Mouse (Mus musculus) CH12.LX (cell line): ENCODE measurements at regions not wholly inside any gene's neighbourhood (a gene's known extent, or its start where the extent isn't known, plus 50 kb on each side); places are given as distances from the start of the nearest gene placed in this dataset.

Experiments used
- DNase-seq: peaks from one replicate; pipeline ENCODE4 v3.0.0-alpha.2; 2013; ENCODE audit errors: extremely low read depth
- H3K27ac ChIP-seq: 2 replicates; pipeline ENCODE4 v1.5.1; 2012; ENCODE audit warnings: low read depth, mild to moderate bottlenecking, control low read depth, moderate library complexity; ENCODE audit not compliant: insufficient read depth
- H3K27me3 ChIP-seq: replicated peaks from 2 replicates; pipeline ENCODE3; 2012; ENCODE audit warnings: inconsistent platforms
- H3K36me3 ChIP-seq, 2 experiments: replicated peaks in 1 of 2; 2 replicates each; pipeline versions ENCODE3 to v1.6.1; 2012; ENCODE audit warnings: inconsistent platforms in 1 of 2, low read length in 1 of 2, mild to moderate bottlenecking in 1 of 2, mixed read lengths in 1 of 2, moderate library complexity in 1 of 2; ENCODE audit not compliant: control insufficient read depth in 1 of 2, insufficient read depth in 1 of 2
- H3K4me1 ChIP-seq, 2 experiments: 2 replicates each; pipeline ENCODE4 v1.6.1; 2012; ENCODE audit warnings: inconsistent platforms in 1 of 2, moderate library complexity in 1 of 2; ENCODE audit not compliant: insufficient read depth in 2 of 2, control insufficient read depth in 1 of 2
- H3K4me2 ChIP-seq: 2 replicates; pipeline ENCODE4 v1.6.1; 2012; ENCODE audit warnings: low read depth, mild to moderate bottlenecking, control low read depth; ENCODE audit not compliant: poor library complexity, insufficient read depth, severe bottlenecking
- H3K4me3 ChIP-seq, 3 experiments: fragments of 150-350 bp in 1 of 3; sonication (generic) in 1 of 3; replicated peaks in 1 of 3; 2 replicates each; pipeline versions ENCODE3 to v1.5.1; 2011 to 2012; ENCODE audit warnings: low read depth in 2 of 3, low read length in 2 of 3, mild to moderate bottlenecking in 2 of 3, moderate library complexity in 2 of 3, control low read depth in 1 of 3, improper control_type of control experiment in 1 of 3, inconsistent platforms in 1 of 3, mixed read lengths in 1 of 3; ENCODE audit not compliant: poor library complexity in 1 of 3
- H3K79me2 ChIP-seq: replicated peaks from 2 replicates; pipeline ENCODE4 v1.6.1; 2012; ENCODE audit warnings: mild to moderate bottlenecking, moderate library complexity; ENCODE audit not compliant: control insufficient read depth, poor library complexity, insufficient read depth, severe bottlenecking; ENCODE audit errors: extremely low read depth
- H3K9ac ChIP-seq: 2 replicates; pipeline ENCODE4 v1.6.1; 2012; ENCODE audit warnings: low read depth, mild to moderate bottlenecking, control low read depth, moderate library complexity; ENCODE audit not compliant: insufficient read depth
- H3K9me3 ChIP-seq: replicated peaks from 2 replicates; pipeline ENCODE3; 2012; ENCODE audit warnings: low read length, inconsistent platforms, mixed read lengths
- BHLHE40 ChIP-seq: IDR thresholded peaks from 2 replicates; pipeline ENCODE4 v1.6.1; 2011; ENCODE audit warnings: mild to moderate bottlenecking, low read depth, low read length, improper control_type of control experiment
- CHD1 ChIP-seq: IDR thresholded peaks from 2 replicates; pipeline ENCODE4 v1.6.1; 2012; ENCODE audit warnings: low read depth, low read length, improper control_type of control experiment, inconsistent platforms
- CHD2 ChIP-seq: IDR thresholded peaks from 2 replicates; pipeline ENCODE4 v1.6.1; 2011; ENCODE audit warnings: low read length, improper control_type of control experiment
- CTCF ChIP-seq, 2 experiments: IDR thresholded peaks in 1 of 2; conservative IDR thresholded peaks in 1 of 2; 2 replicates each; pipeline ENCODE4 v1.5.1; 2011 to 2012; ENCODE audit warnings: low read depth in 2 of 2, low read length in 2 of 2, improper control_type of control experiment in 1 of 2, inconsistent platforms in 1 of 2, mild to moderate bottlenecking in 1 of 2, moderate library complexity in 1 of 2
- E2F4 ChIP-seq: IDR thresholded peaks from 2 replicates; pipeline ENCODE4 v1.6.1; 2011; ENCODE audit warnings: low read depth, low read length, improper control_type of control experiment; ENCODE audit not compliant: insufficient replicate concordance
- ELF1 ChIP-seq: IDR thresholded peaks from 2 replicates; pipeline ENCODE4 v1.6.1; 2014; ENCODE audit warnings: low read depth, mild to moderate bottlenecking, inconsistent platforms, low read length, improper control_type of control experiment
- EP300 ChIP-seq: IDR thresholded peaks from 2 replicates; pipeline ENCODE4 v1.6.1; 2011; ENCODE audit warnings: low read length, improper control_type of control experiment
- ETS1 ChIP-seq: conservative IDR thresholded peaks from 2 replicates; pipeline ENCODE4 v1.6.1; 2012; ENCODE audit warnings: low read depth, mild to moderate bottlenecking, inconsistent platforms, low read length, improper control_type of control experiment, moderate library complexity
- HCFC1 ChIP-seq: IDR thresholded peaks from 2 replicates; pipeline ENCODE4 v1.6.1; 2012; ENCODE audit warnings: low read depth, mild to moderate bottlenecking, inconsistent platforms, low read length, improper control_type of control experiment
- JUND ChIP-seq: conservative IDR thresholded peaks from 2 replicates; pipeline ENCODE4 v1.6.1; 2011; ENCODE audit warnings: low read depth, low read length, improper control_type of control experiment
- KAT2A ChIP-seq: IDR thresholded peaks from 2 replicates; pipeline ENCODE4 v1.6.1; 2012; ENCODE audit warnings: low read length, improper control_type of control experiment, inconsistent platforms; ENCODE audit not compliant: insufficient replicate concordance
- MAX ChIP-seq: IDR thresholded peaks from 2 replicates; pipeline ENCODE4 v1.6.1; 2011; ENCODE audit warnings: low read length, improper control_type of control experiment
- MAZ ChIP-seq: IDR thresholded peaks from 2 replicates; pipeline ENCODE4 v1.6.1; 2012; ENCODE audit warnings: low read depth, mild to moderate bottlenecking, inconsistent platforms, low read length, improper control_type of control experiment, moderate library complexity
- MEF2A ChIP-seq: IDR thresholded peaks from 2 replicates; pipeline ENCODE4 v1.6.1; 2014; ENCODE audit warnings: low read depth, mild to moderate bottlenecking, inconsistent platforms, low read length, improper control_type of control experiment, borderline replicate concordance
- MYC ChIP-seq: IDR thresholded peaks from 2 replicates; pipeline ENCODE4 v1.6.1; 2011; ENCODE audit warnings: low read depth, mild to moderate bottlenecking, improper control_type of control experiment, low read length
- NELFE ChIP-seq: IDR thresholded peaks from 2 replicates; pipeline ENCODE4 v1.6.1; 2011; ENCODE audit warnings: low read depth, low read length, improper control_type of control experiment
- POLR2AphosphoS2 ChIP-seq: IDR thresholded peaks from 2 replicates; pipeline ENCODE4 v1.6.1; 2011; ENCODE audit warnings: low read depth, low read length, improper control_type of control experiment
- RAD21 ChIP-seq: IDR thresholded peaks from 2 replicates; pipeline ENCODE4 v1.6.1; 2011; ENCODE audit warnings: low read depth, mild to moderate bottlenecking, low read length, improper control_type of control experiment, moderate library complexity
- RCOR1 ChIP-seq: conservative IDR thresholded peaks from 2 replicates; pipeline ENCODE4 v1.6.1; 2012; ENCODE audit warnings: low read depth, mild to moderate bottlenecking, inconsistent platforms, low read length, improper control_type of control experiment
- SIN3A ChIP-seq: IDR thresholded peaks from 2 replicates; pipeline ENCODE4 v1.6.1; 2012; ENCODE audit warnings: low read length, improper control_type of control experiment, inconsistent platforms
- TBP ChIP-seq: conservative IDR thresholded peaks from 2 replicates; pipeline ENCODE4 v1.6.1; 2011; ENCODE audit warnings: low read depth, low read length, improper control_type of control experiment
- TCF12 ChIP-seq: IDR thresholded peaks from 2 replicates; pipeline ENCODE4 v1.6.1; 2014; ENCODE audit warnings: low read depth, mild to moderate bottlenecking, inconsistent platforms, low read length, improper control_type of control experiment
- UBTF ChIP-seq: IDR thresholded peaks from 2 replicates; pipeline ENCODE4 v1.6.1; 2012; ENCODE audit warnings: low read depth, mild to moderate bottlenecking, inconsistent platforms, low read length, improper control_type of control experiment, moderate library complexity
- USF1 ChIP-seq: IDR thresholded peaks from 2 replicates; pipeline ENCODE4 v1.6.1; 2014; ENCODE audit warnings: low read depth, mild to moderate bottlenecking, inconsistent platforms, low read length, improper control_type of control experiment
- USF2 ChIP-seq: conservative IDR thresholded peaks from 2 replicates; pipeline ENCODE4 v1.6.1; 2011; ENCODE audit warnings: low read depth, low read length, improper control_type of control experiment
- ZC3H11A ChIP-seq: IDR thresholded peaks from 2 replicates; pipeline ENCODE4 v1.6.1; 2012; ENCODE audit warnings: low read depth, mild to moderate bottlenecking, inconsistent platforms, low read length, improper control_type of control experiment
- ZKSCAN1 ChIP-seq: IDR thresholded peaks from 2 replicates; pipeline ENCODE4 v1.6.1; 2012; ENCODE audit warnings: low read depth, inconsistent platforms, low read length, improper control_type of control experiment, borderline replicate concordance
- ZMIZ1 ChIP-seq: IDR thresholded peaks from 2 replicates; pipeline ENCODE4 v1.6.1; 2012; ENCODE audit warnings: low read depth, mild to moderate bottlenecking, inconsistent platforms, low read length, improper control_type of control experiment
- dilution Hi-C: fragments of 300-500 bp; cut with MboI; formaldehyde crosslinking; loops from 2 replicates; pipeline ENCODE4 v1.14.3; 2020; ENCODE audit warnings: low sequenced_read_pairs; ENCODE audit not compliant: extremely low pct_unique_long_range_greater_than_20kb, extremely low pct_ligation_motif_present
- in situ Hi-C: fragments of 300-500 bp; cut with MboI; formaldehyde crosslinking; loops from 3 replicates; pipeline ENCODE4 v1.14.3; 2019; ENCODE audit warnings: low sequenced_read_pairs, low pct_ligation_motif_present, low pct_unique_long_range_greater_than_20kb, mixed read lengths

- dilution Hi-C loops = no loop called here
- in situ Hi-C loops = no loop called here
These were observed 307.9 kb upstream of the Dcbld2 start for GRCm38 (mm10) chr16:58100351-58100750.

GRCm38 (mm10) chr16:58110452-58110851 lies 297.8 kb upstream of the Dcbld2 start:
- Histone ChIP-seq H3K4me3 (no peak overlapping the region), H3K9ac (no peak overlapping the region), H3K9me3 (peaks cover 2% of the 10 kb centered on the region), H3K27ac (no peak overlapping the region), H3K4me1 (no peaks in the 10 kb centered on the region), H3K36me3 (no peaks in the 10 kb centered on the region), H3K27me3 (peaks cover 6% of the 10 kb centered on the region), H3K4me2 (no peak overlapping the region), H3K79me2 (no peaks in the 10 kb centered on the region)
- no peak for TF ChIP-seq MAX
- in situ Hi-C loops (no loop called here), dilution Hi-C loops (no loop called here)
- no peak for DNase-seq

More at GRCm38 (mm10) chr16:58100351-58100750, 307.9 kb upstream of the Dcbld2 start:
- Histone ChIP-seq H3K79me2 (no peaks in the 10 kb centered on the region), H3K4me2 (no peak overlapping the region), H3K4me1 (no peaks in the 10 kb centered on the region), H3K27me3 (peaks cover 8% of the 10 kb centered on the region), H3K9me3 (no peaks in the 10 kb centered on the region), H3K9ac (no peak overlapping the region), H3K36me3 (no peaks in the 10 kb centered on the region)
- no peak for DNase-seq
- TF ChIP-seq NELFE (no peak), JUND (no peak), MYC (no peak), KAT2A (no peak), MAX (no peak), ETS1 (no peak), UBTF (no peak), SIN3A (no peak), BHLHE40 (no peak), MEF2A (no peak), ZKSCAN1 (no peak)
- TF ChIP-seq, all 38 proteins: peak for 0
- Histone ChIP-seq H3K27ac (no peak overlapping the region), H3K4me3 (no peak overlapping the region)

- Histone ChIP-seq H3K4me3 (no peak overlapping the region), H3K9me3 (no peaks in the 10 kb centered on the region), H3K27me3 (peaks cover 18% of the 10 kb centered on the region), H3K9ac (no peak overlapping the region), H3K36me3 (no peaks in the 10 kb centered on the region), H3K4me1 (no peaks in the 10 kb centered on the region), H3K4me2 (no peak overlapping the region), H3K27ac (no peak overlapping the region), H3K79me2 (no peaks in the 10 kb centered on the region)
- no peak for DNase-seq
- dilution Hi-C loops (no loop called here), in situ Hi-C loops (no loop called here)
- TF ChIP-seq USF2 = no peak
- TF ChIP-seq CTCF (conservative IDR thresholded peaks at IDR 0.05 in 1 of 2, IDR thresholded peaks at IDR 0.05 in 1 of 2; ENCODE audit: low read depth in 2 of 2, low read length in 2 of 2) = no peak
- no peak for TF ChIP-seq MAZ
- TF ChIP-seq RCOR1 = no peak
- TF ChIP-seq ZC3H11A = no peak
- TF ChIP-seq TCF12 = no peak
- no peak for TF ChIP-seq MAX
- TF ChIP-seq EP300 = no peak
- TF ChIP-seq ELF1 = no peak
- TF ChIP-seq CHD2 = no peak
- TF ChIP-seq HCFC1 = no peak
- no peak for TF ChIP-seq ZMIZ1
- TF ChIP-seq E2F4 = no peak
- TF ChIP-seq UBTF = no peak
- TF ChIP-seq RAD21 = no peak
- no peak for TF ChIP-seq CHD1
- no peak for TF ChIP-seq USF1
- no peak for TF ChIP-seq TBP
- TF ChIP-seq POLR2AphosphoS2 = no peak
These were observed 282.2 kb upstream of the Dcbld2 start for GRCm38 (mm10) chr16:58126086-58126485.
